Mouse (Mus musculus) adipose tissue, adult 10 weeks (tissue): ENCODE results near the gene Dgkq. TPM values are rescaled to one million over a fixed set of nuclear protein-coding genes. Genes with fewer than 3 reads are reported as not detected.

ENCODE experiments used
- polyA plus RNA-seq: library from polyadenylated mRNA; stranded (reverse); fragments of 350-450 nt; fragmentation: Illumina TruSeq; extraction: RNeasy Lipid Tissue Mini Kit (QIAGEN cat#74804); gene quantifications from one replicate; pipeline ENCODE4 v1.2.3, GENCODE M21; 2014; ENCODE audit warnings: low read depth, low replicate concordance

Dgkq gene
- 12.9 TPM for polyA plus RNA-seq

DNA sequence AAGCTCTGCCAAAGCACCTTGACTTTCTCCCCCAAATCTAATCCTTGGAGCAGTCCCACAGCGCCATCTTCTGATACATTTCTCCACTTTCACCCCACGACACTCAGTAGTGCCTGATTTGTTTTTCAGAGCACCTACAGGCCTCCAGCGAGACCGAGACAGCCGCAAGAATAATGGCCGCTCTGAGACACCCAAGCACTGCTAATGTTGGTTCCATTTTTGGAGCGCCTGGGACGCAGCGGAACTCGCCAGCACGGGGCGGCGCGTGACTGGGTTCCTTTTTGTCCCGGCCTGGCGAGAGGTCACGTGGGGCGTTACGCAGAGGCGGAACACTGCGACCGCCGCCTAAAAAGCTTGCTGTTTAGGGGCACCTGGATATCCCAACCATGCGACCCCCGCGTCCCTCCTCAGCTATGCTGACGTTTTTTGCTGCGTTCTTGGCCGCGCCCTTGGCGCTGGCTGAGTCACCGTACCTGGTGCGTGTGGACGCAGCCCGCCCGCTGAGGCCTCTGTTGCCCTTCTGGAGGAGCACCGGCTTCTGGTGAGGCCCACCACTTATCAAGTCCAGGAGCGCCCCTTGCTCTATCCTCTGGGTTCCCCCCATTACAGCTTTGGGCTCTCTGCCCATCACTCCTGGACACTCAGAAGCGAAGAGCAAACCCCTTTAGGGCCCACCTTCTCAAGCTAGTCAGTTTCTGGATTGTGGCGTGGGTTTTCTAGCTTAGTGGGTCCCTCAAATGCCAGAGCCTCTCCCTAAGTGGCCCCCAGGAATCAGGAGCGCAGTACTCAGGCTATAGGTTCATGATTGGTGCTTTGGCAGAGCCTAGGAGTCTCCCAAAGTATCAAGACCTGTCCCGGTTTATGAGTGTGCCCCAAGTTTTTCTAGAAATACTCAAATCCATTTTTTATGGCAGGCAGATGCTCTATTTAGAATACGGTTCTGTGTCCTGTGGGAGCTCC, at the start of gene Dgkq:
Gene Dgkq, minus strand, starts transcription at position 696 of the 960 bp plus-strand sequence.

DNA sequence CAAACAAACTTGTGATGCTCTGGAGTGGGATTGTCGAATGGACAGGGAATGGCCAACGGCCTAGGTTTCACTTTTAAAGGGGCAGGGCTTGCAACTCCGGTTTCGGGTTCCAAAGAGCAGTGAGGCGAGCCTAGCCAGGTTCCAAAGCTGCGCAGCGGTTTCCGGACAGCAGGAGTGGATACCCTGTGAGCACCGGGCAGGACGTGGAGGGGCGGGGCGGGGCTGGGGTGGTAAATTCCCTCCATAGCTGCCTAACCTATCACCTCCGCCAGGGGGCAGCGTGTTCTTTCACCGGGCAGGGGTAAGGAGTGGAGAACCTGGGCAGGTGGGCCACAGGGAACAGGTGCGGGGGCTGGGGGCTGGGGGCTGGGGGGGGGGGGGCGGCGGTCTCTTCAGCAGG, 22.8 kb upstream of the Dgkq start, which contains the start of gene Fgfrl1:
Gene Fgfrl1, plus strand, starts transcription at position 112 of the 400 bp plus-strand sequence.

DNA sequence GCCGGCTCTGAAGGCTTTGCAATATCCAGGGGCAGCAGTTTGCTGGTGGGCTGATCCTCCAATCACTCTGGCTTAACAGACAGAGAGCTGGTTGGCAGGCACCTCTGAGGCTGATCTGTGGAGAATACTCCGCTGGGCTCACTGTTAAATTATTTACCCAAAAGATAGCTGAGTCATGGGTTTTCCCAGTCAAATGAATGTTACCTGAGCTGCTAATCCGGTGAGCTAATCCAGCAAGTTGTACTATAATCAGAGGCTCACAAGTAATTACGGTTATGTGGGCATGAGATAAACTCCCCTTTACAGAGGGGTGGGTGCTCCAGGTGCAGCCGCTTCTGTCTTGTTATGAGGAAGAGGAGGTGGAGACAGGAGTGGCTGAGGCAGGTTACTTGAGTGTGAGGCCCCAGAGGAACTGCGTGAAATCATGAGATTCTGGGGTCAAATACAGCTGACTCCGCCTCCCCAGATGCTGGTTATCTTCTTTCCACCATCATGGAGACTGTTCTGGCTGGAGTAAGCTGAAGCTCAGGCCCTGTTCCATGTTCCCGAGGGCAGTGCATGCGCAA, 5.9 kb upstream of the Dgkq start, which contains the start of gene Slc26a1:
Gene Slc26a1, minus strand, starts transcription at position 319 of the 566 bp plus-strand sequence.

DNA sequence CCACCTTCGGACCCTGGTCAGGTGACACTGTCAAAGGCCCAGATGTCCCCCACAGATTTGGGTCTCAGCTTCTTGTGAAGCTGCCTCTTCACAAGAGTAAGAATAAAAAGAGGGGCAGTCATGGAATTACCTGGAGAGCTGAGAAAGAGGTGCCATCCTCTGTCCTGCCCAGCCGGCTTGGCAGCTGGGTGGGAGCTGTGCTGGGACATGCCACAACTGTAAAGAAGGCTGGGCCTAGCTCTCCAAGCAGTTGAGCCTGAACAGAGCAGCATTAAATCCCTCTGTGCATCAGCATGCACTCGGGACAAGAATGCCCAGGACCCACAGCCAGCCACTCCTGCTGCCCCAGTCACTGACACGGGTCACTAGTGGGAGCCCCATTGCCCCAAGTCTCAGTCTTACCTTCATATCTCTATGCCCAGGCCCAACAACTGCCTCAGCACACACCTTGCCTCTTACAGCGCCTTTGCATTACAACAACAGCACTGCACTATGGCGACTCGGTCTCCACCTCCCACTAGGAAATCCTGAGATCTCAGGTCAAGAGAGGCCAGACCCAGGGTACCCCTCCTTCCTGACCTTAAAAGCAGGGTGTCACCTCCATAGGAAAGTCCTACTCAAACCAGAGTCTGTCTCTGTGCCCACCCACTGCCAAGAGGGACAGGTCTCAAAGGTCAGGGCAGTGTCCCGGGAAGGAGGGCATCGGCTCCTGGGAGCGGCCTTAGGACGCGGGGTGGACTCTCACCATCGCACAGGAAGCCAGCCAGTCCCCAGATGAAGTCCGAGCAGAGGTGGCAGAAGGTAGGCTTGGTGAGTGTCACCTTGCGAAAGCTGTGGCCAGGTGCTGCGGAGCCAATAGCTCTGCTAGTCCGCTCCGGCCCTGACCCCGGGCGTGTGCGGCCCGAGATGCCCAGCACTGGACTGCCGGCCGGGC, 9.5 kb downstream of the Dgkq start, which contains the start of gene Idua:
Gene Idua, plus strand, starts transcription at position 634 of the 934 bp plus-strand sequence.

DNA sequence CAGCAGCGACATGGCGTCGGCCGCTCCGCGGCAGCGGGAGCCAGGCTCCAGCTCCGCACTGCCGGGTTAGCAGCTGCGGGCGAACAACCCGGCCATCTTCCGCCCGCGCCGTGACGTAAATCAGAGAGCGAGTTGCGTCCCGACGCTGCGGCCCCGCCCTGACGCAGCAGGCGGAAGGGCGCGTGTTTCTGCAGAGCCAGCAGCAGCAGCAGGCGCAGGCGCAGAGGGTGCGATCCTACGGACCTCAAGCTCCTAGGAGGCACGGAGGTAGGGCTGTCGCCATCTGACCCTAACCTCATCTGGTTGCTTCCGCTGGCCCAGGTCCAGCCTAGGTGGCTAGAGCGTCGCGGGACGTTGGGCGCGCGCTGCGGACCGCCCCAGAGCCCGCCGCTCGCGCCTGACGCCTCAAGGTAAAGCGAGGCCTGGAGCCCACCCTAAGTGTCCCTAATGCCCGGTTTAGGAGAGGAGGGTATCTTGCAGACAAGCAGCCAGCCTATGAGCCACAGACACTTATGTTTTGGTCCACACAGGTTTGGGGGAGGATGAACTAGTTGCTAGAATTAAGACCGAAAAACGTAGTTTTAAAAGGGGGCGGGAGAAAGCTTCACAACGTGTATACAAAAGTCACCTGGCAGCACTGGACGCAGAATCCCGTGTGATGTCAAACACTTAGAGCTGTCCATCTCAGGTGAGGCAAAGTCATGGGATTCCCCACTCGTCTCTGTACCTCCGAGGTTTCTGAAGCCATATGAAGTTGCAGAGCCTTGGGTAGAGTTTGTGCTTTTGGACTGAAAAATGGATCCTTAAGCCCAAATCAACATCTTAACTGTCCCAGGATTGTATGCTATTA, 39.6 kb downstream of the Dgkq start, which contains the start of the genes Gak and Tmem175:
Gene Gak, minus strand, starts transcription at position 122 of the 850 bp plus-strand sequence.
Gene Tmem175, plus strand, starts transcription at position 137 of the 850 bp plus-strand sequence.

Other genes starting within 250 kb of the Dgkq start
- 435 TPM for gene Atp5k, start 235.2 kb downstream of the Dgkq start, polyA plus RNA-seq
- 5.0 TPM for gene Mfsd7a, start 220.8 kb downstream of the Dgkq start, polyA plus RNA-seq
- gene Pcgf3, start 208.4 kb downstream of the Dgkq start, polyA plus RNA-seq = 11.3 TPM
- gene Cplx1, start 119.6 kb downstream of the Dgkq start, polyA plus RNA-seq = 0.67 TPM
- 66.0 TPM for gene Gak, start 39.9 kb downstream of the Dgkq start, polyA plus RNA-seq
- 34.5 TPM for gene Tmem175, start 39.9 kb downstream of the Dgkq start, polyA plus RNA-seq
- gene Idua, start 9.3 kb downstream of the Dgkq start, polyA plus RNA-seq = 23.0 TPM
- gene Slc26a1, start 5.9 kb upstream of the Dgkq start, polyA plus RNA-seq = not detected
- 87.8 TPM for gene Fgfrl1, start 22.7 kb upstream of the Dgkq start, polyA plus RNA-seq
- not detected for gene Rnf212, start 105.3 kb upstream of the Dgkq start, polyA plus RNA-seq
- not detected for gene Tmed11, start 125.7 kb upstream of the Dgkq start, polyA plus RNA-seq
- not detected for gene Vmn2r8, start 139.2 kb upstream of the Dgkq start, polyA plus RNA-seq
- not detected for gene Vmn2r9, start 182.9 kb upstream of the Dgkq start, polyA plus RNA-seq